Mouse (Mus musculus): ENCODE results near the gene Cenpu. TPM values are rescaled to one million over a fixed set of nuclear protein-coding genes. Genes with fewer than 3 reads are reported as not detected.
A peak's percentile ranks its signal among the peaks of the same experiment; 100 is the strongest.

The Cenpu gene
- polyA plus RNA-seq, 1 experiment from 2014 or later: 26.7 TPM

DNA sequence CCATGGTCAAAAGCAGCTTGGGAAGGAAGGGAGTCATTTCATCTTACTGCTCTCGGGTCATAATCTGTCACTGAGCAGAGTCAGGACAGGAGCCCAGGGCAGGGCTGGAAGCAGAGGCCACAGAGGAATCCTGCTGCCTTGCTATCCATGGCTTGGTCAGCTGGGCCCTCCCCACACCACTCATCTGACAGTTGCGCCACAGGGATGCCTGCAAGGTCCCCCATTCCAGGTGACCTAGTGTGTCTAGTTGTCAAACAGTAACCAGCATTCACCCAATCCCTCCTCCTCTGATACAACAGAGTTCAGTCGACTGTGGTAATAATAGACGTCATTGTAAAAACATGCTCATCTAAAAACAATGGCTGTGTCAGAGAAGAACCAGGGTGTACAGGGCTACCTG lies 22.3 kb upstream of the Cenpu start:
- WGBS: 75% methylated on average over 4 of the region's 4 CpGs

DNA sequence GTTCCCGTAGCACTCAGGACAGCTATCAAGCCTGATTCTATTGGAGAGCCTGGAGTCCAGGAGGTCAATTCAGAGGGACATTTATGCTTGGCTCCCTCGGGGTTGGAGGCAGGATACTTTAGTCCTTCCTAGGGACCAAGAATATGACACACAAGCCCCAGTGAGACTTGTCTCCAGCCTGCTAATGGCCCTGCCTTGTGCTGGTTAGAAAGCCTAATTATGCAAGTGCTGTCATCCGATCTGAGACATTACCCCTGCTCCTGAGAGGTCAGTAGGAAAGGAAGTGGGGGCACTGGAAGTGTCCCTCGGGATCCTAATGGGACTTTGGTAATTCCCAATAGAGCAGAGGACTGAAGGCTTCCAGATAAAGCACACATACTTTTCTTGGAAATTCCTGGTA lies 21.3 kb upstream of the Cenpu start:
- no peak for DNase-seq (ENCODE audit: low spot score)
- no peaks in the 10 kb centered on the region for H3K27me3 ChIP-seq (ENCODE audit: insufficient read depth, poor library complexity, severe bottlenecking)
- no peak overlapping the region for H3K27ac ChIP-seq
- WGBS: 49% methylated on average over 4 of the region's 4 CpGs
- no peaks in the 10 kb centered on the region for H3K36me3 ChIP-seq
- no peak overlapping the region for H3K4me3 ChIP-seq
- no peaks in the 10 kb centered on the region for H3K9me3 ChIP-seq
- H3K4me1 ChIP-seq (replicated peaks): peaks cover 7% of the 10 kb centered on the region

More for the DNA sequence above, 22.3 kb upstream of the Cenpu start:
- H3K27me3 ChIP-seq (ENCODE audit: insufficient read depth, poor library complexity, severe bottlenecking): no peaks in the 10 kb centered on the region
- H3K4me1 ChIP-seq (replicated peaks): peaks cover 7% of the 10 kb centered on the region
- H3K4me3 ChIP-seq: no peak overlapping the region
- H3K9me3 ChIP-seq: no peaks in the 10 kb centered on the region
- DNase-seq (ENCODE audit: low spot score): no peak
- no peak overlapping the region for H3K27ac ChIP-seq
- no peaks in the 10 kb centered on the region for H3K36me3 ChIP-seq

DNA sequence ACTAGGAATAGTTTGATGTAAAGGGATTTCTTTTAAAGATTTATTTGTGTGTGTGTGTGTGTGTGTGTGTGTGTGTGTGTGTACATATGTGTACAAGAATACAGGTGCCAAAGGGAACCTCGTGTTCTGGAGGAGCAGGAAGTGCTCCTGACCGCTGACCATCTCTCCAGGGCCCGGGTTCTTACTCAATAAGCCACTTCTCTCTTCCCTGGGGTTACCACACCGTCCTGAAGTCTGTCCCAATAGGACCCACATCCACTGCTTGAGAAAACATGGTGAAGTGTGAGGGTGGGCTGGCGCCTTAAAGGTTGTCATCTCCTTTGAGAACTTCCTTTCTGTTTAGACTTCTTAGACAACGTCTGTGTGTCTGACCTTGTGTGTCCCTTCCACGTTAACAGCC lies 17.9 kb upstream of the Cenpu start:
- Histone ChIP-seq H3K4me1 (replicated peaks) (peaks cover 7% of the 10 kb centered on the region), H3K27ac (no peak overlapping the region), H3K36me3 (no peaks in the 10 kb centered on the region), H3K4me3 (no peak overlapping the region), H3K27me3 (ENCODE audit: insufficient read depth, poor library complexity, severe bottlenecking) (no peaks in the 10 kb centered on the region), H3K9me3 (no peaks in the 10 kb centered on the region)
- WGBS: 91% methylated on average over 7 of the region's 7 CpGs
- DNase-seq (ENCODE audit: low spot score): no peak

DNA sequence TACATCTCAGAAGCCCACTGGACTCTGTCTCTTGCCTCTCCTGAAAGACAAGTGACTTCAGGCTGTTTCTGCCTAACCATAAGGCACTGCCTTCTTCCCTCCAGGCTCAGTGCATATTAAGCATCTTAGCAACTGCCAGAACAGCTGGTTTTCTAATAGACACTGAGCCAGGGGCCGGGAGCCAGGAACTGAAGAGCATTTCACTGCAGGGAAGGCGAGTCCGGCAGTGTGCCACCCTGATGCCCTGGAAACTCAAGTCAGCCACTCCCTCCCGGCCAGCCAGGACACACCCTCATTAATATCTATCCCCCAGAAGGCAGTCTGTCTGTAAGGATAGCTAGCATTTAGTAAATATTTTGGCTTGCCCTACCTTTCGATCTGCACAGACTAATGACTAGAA lies 12.1 kb upstream of the Cenpu start:
- no peak for DNase-seq (ENCODE audit: low spot score)
- Histone ChIP-seq H3K27ac (no peak overlapping the region), H3K27me3 (ENCODE audit: insufficient read depth, poor library complexity, severe bottlenecking) (no peaks in the 10 kb centered on the region), H3K4me1 (replicated peaks) (0 out of 2 replicates have a peak, but pooled peaks cover 4% of the 10 kb centered on the region), H3K9me3 (no peaks in the 10 kb centered on the region), H3K4me3 (no peak overlapping the region), H3K36me3 (no peaks in the 10 kb centered on the region)
- 63% methylated on average over 5 of the region's 5 CpGs for WGBS

DNA sequence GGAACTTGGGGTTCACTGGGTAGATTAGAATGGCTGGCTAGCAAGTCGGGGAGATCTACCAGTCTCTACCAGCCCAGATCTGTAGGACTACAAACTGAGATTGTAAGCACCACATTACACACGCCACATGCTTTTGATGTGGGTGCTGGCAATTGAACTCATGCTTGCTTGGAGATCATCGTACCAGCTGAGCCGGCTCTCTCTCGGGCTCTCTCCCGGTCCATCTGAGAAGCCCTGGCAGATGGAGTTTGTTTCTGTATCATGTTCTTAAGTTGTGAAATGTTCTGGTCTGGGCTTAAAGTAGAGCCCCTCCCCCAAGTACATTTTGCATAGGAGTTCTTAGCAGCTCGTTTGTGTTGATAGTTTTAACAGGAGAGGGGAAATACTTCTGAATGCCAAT lies 8.6 kb upstream of the Cenpu start:
- Histone ChIP-seq H3K36me3 (no peaks in the 10 kb centered on the region), H3K9me3 (no peaks in the 10 kb centered on the region), H3K4me3 (no peak overlapping the region), H3K4me1 (replicated peaks) (0 out of 2 replicates have a peak, but pooled peaks cover 4% of the 10 kb centered on the region), H3K27ac (no peak overlapping the region), H3K27me3 (ENCODE audit: insufficient read depth, poor library complexity, severe bottlenecking) (no peaks in the 10 kb centered on the region)
- 85% methylated on average over 7 of the region's 7 CpGs for WGBS
- no peak for DNase-seq (ENCODE audit: low spot score)

DNA sequence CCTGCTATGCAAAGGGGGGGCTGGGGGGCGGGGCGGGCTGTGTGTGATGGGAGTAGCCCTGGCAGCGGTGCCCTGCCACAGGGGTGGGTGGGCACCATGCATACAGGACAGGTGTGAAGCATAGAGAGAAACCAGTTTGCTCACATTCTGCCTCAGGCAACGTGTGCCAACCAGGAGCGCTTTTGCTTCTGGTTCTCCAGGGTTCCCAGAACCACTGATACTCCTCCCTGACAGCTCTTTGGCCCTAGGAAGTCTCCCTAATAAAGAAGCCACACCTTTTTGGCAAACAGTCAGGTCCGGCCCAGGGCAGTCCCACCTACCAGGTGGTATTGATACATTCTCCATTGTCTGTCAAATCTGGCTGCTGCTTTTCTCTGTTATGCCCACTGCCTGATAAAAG lies 8.2 kb upstream of the Cenpu start:
- Histone ChIP-seq H3K4me1 (replicated peaks) (0 out of 2 replicates have a peak, but pooled peaks cover 4% of the 10 kb centered on the region), H3K27ac (no peak overlapping the region), H3K9me3 (no peaks in the 10 kb centered on the region), H3K36me3 (no peaks in the 10 kb centered on the region), H3K4me3 (no peak overlapping the region), H3K27me3 (ENCODE audit: insufficient read depth, poor library complexity, severe bottlenecking) (no peaks in the 10 kb centered on the region)
- DNase-seq (ENCODE audit: low spot score): no peak
- 76% methylated on average over 6 of the region's 6 CpGs for WGBS

DNA sequence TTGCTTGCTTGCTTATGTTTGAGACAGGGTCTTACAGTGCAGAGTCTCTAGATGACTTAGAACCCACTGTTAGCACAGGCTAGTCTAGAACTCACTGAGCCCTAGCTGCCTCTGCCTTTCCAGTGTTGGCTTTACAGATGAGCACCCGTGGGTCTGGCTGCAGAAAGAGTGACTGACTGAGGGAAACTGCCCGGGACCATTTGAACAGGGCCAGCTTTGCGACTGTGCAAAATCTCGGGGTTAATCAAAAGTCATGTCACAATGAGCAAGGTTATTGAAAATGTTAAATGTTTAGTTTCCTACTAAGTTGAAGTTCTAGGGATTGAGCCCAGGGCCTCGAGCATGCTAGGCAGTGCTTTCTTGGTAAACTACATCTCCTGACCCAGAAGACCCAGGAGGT lies 6.0 kb upstream of the Cenpu start:
- H3K4me3 ChIP-seq: no peak overlapping the region
- no peaks in the 10 kb centered on the region for H3K9me3 ChIP-seq
- H3K36me3 ChIP-seq: no peaks in the 10 kb centered on the region
- H3K4me1 ChIP-seq (replicated peaks): peaks cover 2% of the 10 kb centered on the region; the same call in 1 of the 2 replicates
- WGBS: 89% methylated on average over 5 of the region's 5 CpGs
- DNase-seq (ENCODE audit: low spot score): no peak
- H3K27ac ChIP-seq: no peak overlapping the region
- H3K27me3 ChIP-seq (ENCODE audit: insufficient read depth, poor library complexity, severe bottlenecking): no peaks in the 10 kb centered on the region

DNA sequence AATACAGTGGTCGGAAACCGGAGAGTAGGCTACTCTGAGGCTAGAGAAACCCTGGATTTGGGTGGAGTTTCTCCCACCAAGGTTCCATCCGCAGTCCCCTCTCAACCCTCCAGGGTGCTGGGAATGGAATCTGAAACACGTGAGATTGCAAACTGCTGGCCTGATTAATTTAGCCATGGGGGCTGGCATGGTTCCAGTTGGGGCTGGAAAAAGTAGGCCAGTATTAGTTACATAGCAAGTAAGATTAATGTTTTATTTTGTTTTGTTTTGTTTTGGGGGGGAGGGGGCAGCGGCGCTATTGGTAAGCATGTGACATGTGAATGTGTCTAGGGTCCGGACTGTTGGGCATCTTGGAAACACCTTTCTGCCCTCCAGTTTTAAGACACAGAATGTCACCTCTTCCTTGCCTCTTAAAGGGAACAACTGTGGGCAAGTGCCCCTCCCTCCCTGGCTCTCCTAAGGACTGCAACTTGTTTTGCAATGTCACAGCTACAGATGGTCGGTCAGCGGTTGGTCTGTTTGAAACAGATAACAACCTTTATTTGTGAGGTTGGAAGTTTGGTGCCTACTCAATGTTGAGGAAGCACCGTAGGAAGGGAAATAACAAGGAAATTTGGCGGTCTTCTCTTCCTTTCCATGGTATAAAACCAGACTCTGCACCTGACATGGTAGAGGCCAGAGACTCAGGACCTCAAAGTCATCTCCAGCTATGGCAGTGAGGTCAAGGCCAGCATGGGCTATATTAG lies 5.2 kb upstream of the Cenpu start:
- no peaks in the 10 kb centered on the region for H3K9me3 ChIP-seq
- no peaks in the 10 kb centered on the region for H3K36me3 ChIP-seq
- WGBS: 80% methylated on average over 11 of the region's 11 CpGs
- H3K27ac ChIP-seq: no peak overlapping the region
- H3K4me3 ChIP-seq: no peak overlapping the region
- H3K4me1 ChIP-seq (replicated peaks): peaks cover 5% of the 10 kb centered on the region; the same call in 1 of the 2 replicates
- no peak for DNase-seq (ENCODE audit: low spot score)
- H3K27me3 ChIP-seq (ENCODE audit: insufficient read depth, poor library complexity, severe bottlenecking): no peaks in the 10 kb centered on the region

DNA sequence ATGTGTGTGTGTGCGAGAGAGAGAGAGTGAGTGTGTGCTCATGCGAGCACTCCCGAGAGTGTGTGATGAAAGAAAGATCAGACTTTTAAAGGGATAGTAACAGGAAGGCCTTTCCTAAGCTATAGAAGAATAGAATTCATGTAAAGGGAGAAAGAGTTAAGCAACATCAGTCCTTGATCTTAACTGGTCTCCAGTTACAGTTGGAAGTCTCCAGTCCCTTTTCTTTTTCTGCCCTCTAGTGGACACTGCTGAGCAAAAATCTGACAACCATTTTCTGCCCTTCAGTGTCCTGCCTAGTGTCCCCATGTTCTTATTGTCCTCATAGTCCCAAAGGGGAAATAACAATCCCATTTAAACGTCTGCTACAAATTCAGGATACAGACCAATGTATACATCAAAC lies 4.6 kb upstream of the Cenpu start:
- no peaks in the 10 kb centered on the region for H3K36me3 ChIP-seq
- 54% methylated on average over 4 of the region's 4 CpGs for WGBS
- H3K4me1 ChIP-seq (replicated peaks): peaks cover 7% of the 10 kb centered on the region
- H3K9me3 ChIP-seq: no peaks in the 10 kb centered on the region
- DNase-seq (ENCODE audit: low spot score): peak; percentile 40
- H3K27me3 ChIP-seq (ENCODE audit: insufficient read depth, poor library complexity, severe bottlenecking): no peaks in the 10 kb centered on the region
- H3K4me3 ChIP-seq: no peak overlapping the region
- no peak overlapping the region for H3K27ac ChIP-seq

DNA sequence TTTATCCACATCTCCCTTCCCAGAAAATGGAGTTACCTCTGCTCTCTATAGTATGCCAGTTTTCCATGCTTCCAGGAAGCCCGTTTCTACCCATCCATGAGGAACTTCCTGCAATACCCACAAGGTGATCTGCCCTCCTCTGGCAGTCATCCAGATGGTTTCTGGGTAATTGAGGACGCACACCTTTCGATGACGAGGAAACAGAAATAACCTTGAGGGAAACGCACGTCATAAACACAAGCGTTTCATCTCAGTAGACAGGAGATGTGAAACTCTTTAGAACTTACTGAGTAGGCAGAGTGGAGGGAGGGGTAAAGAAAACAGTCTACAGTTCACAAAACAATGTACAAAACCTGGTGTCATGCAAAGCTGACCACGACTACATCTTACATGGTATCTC lies 1.8 kb upstream of the Cenpu start:
- 90% methylated on average over 8 of the region's 8 CpGs for WGBS
- Histone ChIP-seq H3K9me3 (no peaks in the 10 kb centered on the region), H3K36me3 (peaks cover 5% of the 10 kb centered on the region), H3K4me1 (replicated peaks) (peaks cover 18% of the 10 kb centered on the region), H3K27me3 (ENCODE audit: insufficient read depth, poor library complexity, severe bottlenecking) (no peaks in the 10 kb centered on the region), H3K4me3 (no peak overlapping the region), H3K27ac (no peak overlapping the region)
- no peak for DNase-seq (ENCODE audit: low spot score)

DNA sequence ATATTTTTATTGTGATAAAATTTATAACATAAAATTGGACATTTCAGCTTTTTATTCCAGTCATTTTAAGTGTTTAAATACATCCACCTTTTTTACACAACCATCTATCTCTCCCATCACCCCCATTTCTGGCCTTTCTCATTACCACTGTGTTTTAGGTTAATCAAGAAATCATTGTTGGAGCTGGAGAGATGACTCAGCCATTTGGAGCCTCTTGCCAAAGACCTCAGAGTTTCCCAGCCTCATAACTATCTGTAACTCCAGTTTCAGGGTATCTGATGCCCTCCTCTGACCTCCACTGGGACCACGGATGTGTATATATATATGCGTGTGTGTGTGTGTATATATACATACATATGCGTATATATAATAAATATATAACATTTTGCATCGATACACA lies 799 bp upstream of the Cenpu start:
- Histone ChIP-seq H3K27ac (peak overlapping the region; percentile 84), H3K4me3 (peak overlapping the region; percentile 68), H3K4me1 (replicated peaks) (peaks cover 18% of the 10 kb centered on the region), H3K9me3 (no peaks in the 10 kb centered on the region), H3K27me3 (ENCODE audit: insufficient read depth, poor library complexity, severe bottlenecking) (no peaks in the 10 kb centered on the region), H3K36me3 (peaks cover 10% of the 10 kb centered on the region)
- 57% methylated on average over 4 of the region's 4 CpGs for WGBS
- DNase-seq (ENCODE audit: low spot score): no peak

DNA sequence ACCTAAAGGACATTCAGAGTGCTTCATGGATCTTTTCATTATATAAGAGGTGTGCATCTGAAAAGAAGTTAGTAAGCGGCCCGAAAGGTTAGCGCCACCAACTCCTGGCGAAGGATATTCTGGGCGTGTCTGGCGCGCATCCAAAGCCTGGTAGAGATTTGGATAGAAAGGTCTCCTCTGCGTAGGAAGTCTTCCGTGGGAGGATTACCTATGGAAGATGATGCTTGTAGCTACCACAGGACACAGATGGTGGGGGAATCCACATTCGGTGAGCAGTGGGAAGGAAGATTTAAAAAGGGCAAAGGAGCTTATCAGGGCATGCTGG lies 575 bp downstream of the Cenpu start:
- peak overlapping the region; percentile 84; the same call in 1 of the 2 replicates for H3K27ac ChIP-seq
- WGBS: 4% methylated on average over 10 of the region's 10 CpGs
- H3K4me3 ChIP-seq: peak overlapping the region; percentile 68
- no peak for DNase-seq (ENCODE audit: low spot score)
- peaks cover 18% of the 10 kb centered on the region for H3K4me1 ChIP-seq (replicated peaks)
- H3K9me3 ChIP-seq: no peaks in the 10 kb centered on the region
- peaks cover 23% of the 10 kb centered on the region for H3K36me3 ChIP-seq
- no peaks in the 10 kb centered on the region for H3K27me3 ChIP-seq (ENCODE audit: insufficient read depth, poor library complexity, severe bottlenecking)

DNA sequence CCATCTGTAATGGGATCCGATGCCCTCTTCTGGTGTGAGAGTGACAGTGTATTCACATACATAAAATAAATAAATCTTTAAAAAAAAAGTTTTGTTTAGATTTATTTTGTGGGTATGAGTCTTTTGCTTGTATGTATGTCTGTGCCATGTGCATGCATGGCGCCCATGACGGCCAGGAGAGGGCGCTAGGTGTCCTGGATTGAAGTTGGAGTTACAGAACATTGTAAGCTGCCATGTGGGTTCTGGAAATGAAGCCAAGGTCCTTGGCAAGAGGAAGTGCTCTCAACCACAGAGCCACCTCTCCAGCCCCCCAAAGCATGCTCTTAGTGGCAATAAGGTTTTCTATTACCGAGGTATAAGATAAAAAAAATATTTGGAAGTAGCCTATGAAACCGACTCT lies 7.6 kb downstream of the Cenpu start:
- DNase-seq (ENCODE audit: low spot score): no peak
- Histone ChIP-seq H3K27me3 (ENCODE audit: insufficient read depth, poor library complexity, severe bottlenecking) (no peaks in the 10 kb centered on the region), H3K4me3 (no peak overlapping the region), H3K27ac (no peak overlapping the region), H3K36me3 (peaks cover 82% of the 10 kb centered on the region), H3K4me1 (replicated peaks) (no peaks in the 10 kb centered on the region), H3K9me3 (no peaks in the 10 kb centered on the region)
- 76% methylated on average over 6 of the region's 6 CpGs for WGBS

DNA sequence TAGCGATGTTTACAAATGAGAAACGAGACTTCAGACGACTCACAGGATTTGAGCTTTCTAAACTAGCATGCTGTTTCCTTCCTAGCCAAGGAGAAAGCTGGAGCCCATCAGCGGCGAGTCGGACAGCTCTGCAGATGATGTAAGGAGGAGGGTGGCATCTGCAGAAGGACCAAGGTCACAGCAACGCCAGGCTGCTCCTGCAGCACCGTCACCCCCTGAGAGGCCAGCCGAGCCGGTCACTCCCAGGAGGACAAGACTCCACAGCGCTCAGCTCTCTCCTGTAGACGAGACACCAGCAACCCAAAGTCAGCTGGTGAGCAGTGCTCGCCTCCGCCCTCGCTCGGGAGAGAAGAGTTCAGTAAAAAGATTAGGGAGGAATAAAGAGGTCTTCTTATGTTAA lies 10.5 kb downstream of the Cenpu start:
- Histone ChIP-seq H3K9me3 (no peaks in the 10 kb centered on the region), H3K27ac (no peak overlapping the region), H3K4me1 (replicated peaks) (no peaks in the 10 kb centered on the region; the same call in 1 of the 2 replicates), H3K4me3 (no peak overlapping the region), H3K27me3 (ENCODE audit: insufficient read depth, poor library complexity, severe bottlenecking) (no peaks in the 10 kb centered on the region), H3K36me3 (peaks cover 78% of the 10 kb centered on the region)
- DNase-seq (ENCODE audit: low spot score): no peak
- 90% methylated on average over 16 of the region's 16 CpGs for WGBS

Data from hindbrain, embryonic 10.5 days (tissue).